Mouse (Mus musculus): Measurements from ENCODE around the gene Otogl. TPM values are rescaled to one million over a fixed set of nuclear protein-coding genes. Genes with fewer than 3 reads are reported as not detected.

Otogl gene
- polyA plus RNA-seq, 1 experiment from 2014 or later, result not detected

- no peak overlapping the region for H3K4me3 ChIP-seq (ENCODE audit: low read depth, low read length)
- H3K9ac ChIP-seq (ENCODE audit: low read length), result no peak overlapping the region
Measured at GRCm38 (mm10) chr10:107941188-107941900, 29.4 kb upstream of the Otogl start.

GRCm38 (mm10) chr10:107940302-107940701 is 28.4 kb upstream of the Otogl start:
- Histone ChIP-seq H3K9ac (ENCODE audit: low read length) (no peak overlapping the region), H3K27ac (ENCODE audit: low read depth, low read length) (no peak overlapping the region), H3K4me3 (ENCODE audit: low read depth, low read length) (no peak overlapping the region), H3K36me3 (ENCODE audit: control insufficient read depth, insufficient read depth, low read length) (no peaks in the 10 kb centered on the region), H3K4me2 (no peak overlapping the region), H3K9me3 (ENCODE audit: control insufficient read depth, low read length) (no peaks in the 10 kb centered on the region), H3K4me1 (ENCODE audit: control insufficient read depth, insufficient read depth, low read length) (no peaks in the 10 kb centered on the region), H3K27me3 (ENCODE audit: control insufficient read depth, insufficient read depth, low read length) (no peaks in the 10 kb centered on the region)
- WGBS, result 83% methylated on average over 6 of the region's 6 CpGs
- no peak for ATAC-seq (ENCODE audit: low FRiP score)
- DNase-seq (ENCODE audit: low spot score, missing footprints), result no peak

More at GRCm38 (mm10) chr10:107941188-107941900, 29.4 kb upstream of the Otogl start:
- Histone ChIP-seq H3K9me3 (ENCODE audit: control insufficient read depth, low read length) (no peaks in the 10 kb centered on the region), H3K36me3 (ENCODE audit: control insufficient read depth, insufficient read depth, low read length) (no peaks in the 10 kb centered on the region), H3K27me3 (ENCODE audit: control insufficient read depth, insufficient read depth, low read length) (no peaks in the 10 kb centered on the region), H3K4me1 (ENCODE audit: control insufficient read depth, insufficient read depth, low read length) (no peaks in the 10 kb centered on the region), H3K27ac (ENCODE audit: low read depth, low read length) (no peak overlapping the region), H3K4me2 (no peak overlapping the region)
- WGBS, result 94% methylated on average over 4 of the region's 4 CpGs
- DNase-seq (ENCODE audit: low spot score, missing footprints) (no peak), ATAC-seq (ENCODE audit: low FRiP score) (no peak)

GRCm38 (mm10) chr10:107939821-107940220 is 27.9 kb upstream of the Otogl start:
- Histone ChIP-seq H3K9ac (ENCODE audit: low read length) (no peak overlapping the region), H3K4me2 (no peak overlapping the region), H3K9me3 (ENCODE audit: control insufficient read depth, low read length) (no peaks in the 10 kb centered on the region), H3K27me3 (ENCODE audit: control insufficient read depth, insufficient read depth, low read length) (no peaks in the 10 kb centered on the region), H3K4me1 (ENCODE audit: control insufficient read depth, insufficient read depth, low read length) (no peaks in the 10 kb centered on the region), H3K4me3 (ENCODE audit: low read depth, low read length) (no peak overlapping the region), H3K36me3 (ENCODE audit: control insufficient read depth, insufficient read depth, low read length) (no peaks in the 10 kb centered on the region), H3K27ac (ENCODE audit: low read depth, low read length) (no peak overlapping the region)
- WGBS, result 84% methylated on average over 6 of the region's 6 CpGs
- DNase-seq (ENCODE audit: low spot score, missing footprints) (no peak), ATAC-seq (ENCODE audit: low FRiP score) (no peak)

DNA sequence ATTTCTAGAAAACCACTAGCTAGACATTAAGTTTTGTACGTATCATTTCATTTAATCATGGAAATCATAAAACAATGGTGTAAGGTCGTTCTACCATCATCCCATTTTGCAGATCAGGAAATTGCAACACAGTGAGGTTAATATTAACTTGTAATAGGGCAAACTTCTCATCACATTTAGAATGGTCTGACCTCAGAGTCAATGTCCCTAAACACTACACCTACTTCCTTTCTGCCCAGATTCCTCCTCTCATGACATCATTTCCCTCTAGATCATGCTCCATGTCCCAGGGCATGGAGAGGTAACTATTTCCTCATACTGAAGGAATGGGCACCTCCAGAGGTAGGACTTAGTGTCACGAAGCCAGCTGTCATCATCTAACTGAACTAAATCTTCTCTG is 22.1 kb upstream of the Otogl start:
- no peaks in the 10 kb centered on the region for H3K9me3 ChIP-seq (ENCODE audit: control insufficient read depth, low read length)
- no peak overlapping the region for H3K4me2 ChIP-seq
- no peak overlapping the region for H3K27ac ChIP-seq (ENCODE audit: low read depth, low read length)
- 75% methylated on average over 3 of the region's 3 CpGs for WGBS
- no peak for DNase-seq (ENCODE audit: low spot score, missing footprints)
- ATAC-seq (ENCODE audit: low FRiP score), result no peak
- H3K9ac ChIP-seq (ENCODE audit: low read length), result no peak overlapping the region
- no peaks in the 10 kb centered on the region for H3K4me1 ChIP-seq (ENCODE audit: control insufficient read depth, insufficient read depth, low read length)
- no peaks in the 10 kb centered on the region for H3K36me3 ChIP-seq (ENCODE audit: control insufficient read depth, insufficient read depth, low read length)
- no peaks in the 10 kb centered on the region for H3K27me3 ChIP-seq (ENCODE audit: control insufficient read depth, insufficient read depth, low read length)
- no peak overlapping the region for H3K4me3 ChIP-seq (ENCODE audit: low read depth, low read length)

- H3K4me2 ChIP-seq, result no peak overlapping the region
- WGBS, result 96% methylated on average over 1 of the region's 1 CpGs
- ATAC-seq (ENCODE audit: low FRiP score) (no peak), DNase-seq (ENCODE audit: low spot score, missing footprints) (no peak)
- H3K9ac ChIP-seq (ENCODE audit: low read length), result no peak overlapping the region
- H3K4me3 ChIP-seq (ENCODE audit: low read depth, low read length), result no peak overlapping the region
- no peaks in the 10 kb centered on the region for H3K36me3 ChIP-seq (ENCODE audit: control insufficient read depth, insufficient read depth, low read length)
- H3K27me3 ChIP-seq (ENCODE audit: control insufficient read depth, insufficient read depth, low read length), result no peaks in the 10 kb centered on the region
- no peak overlapping the region for H3K27ac ChIP-seq (ENCODE audit: low read depth, low read length)
- no peaks in the 10 kb centered on the region for H3K9me3 ChIP-seq (ENCODE audit: control insufficient read depth, low read length)
- no peaks in the 10 kb centered on the region for H3K4me1 ChIP-seq (ENCODE audit: control insufficient read depth, insufficient read depth, low read length)
Measured at GRCm38 (mm10) chr10:107933527-107933926, 21.6 kb upstream of the Otogl start.

DNA sequence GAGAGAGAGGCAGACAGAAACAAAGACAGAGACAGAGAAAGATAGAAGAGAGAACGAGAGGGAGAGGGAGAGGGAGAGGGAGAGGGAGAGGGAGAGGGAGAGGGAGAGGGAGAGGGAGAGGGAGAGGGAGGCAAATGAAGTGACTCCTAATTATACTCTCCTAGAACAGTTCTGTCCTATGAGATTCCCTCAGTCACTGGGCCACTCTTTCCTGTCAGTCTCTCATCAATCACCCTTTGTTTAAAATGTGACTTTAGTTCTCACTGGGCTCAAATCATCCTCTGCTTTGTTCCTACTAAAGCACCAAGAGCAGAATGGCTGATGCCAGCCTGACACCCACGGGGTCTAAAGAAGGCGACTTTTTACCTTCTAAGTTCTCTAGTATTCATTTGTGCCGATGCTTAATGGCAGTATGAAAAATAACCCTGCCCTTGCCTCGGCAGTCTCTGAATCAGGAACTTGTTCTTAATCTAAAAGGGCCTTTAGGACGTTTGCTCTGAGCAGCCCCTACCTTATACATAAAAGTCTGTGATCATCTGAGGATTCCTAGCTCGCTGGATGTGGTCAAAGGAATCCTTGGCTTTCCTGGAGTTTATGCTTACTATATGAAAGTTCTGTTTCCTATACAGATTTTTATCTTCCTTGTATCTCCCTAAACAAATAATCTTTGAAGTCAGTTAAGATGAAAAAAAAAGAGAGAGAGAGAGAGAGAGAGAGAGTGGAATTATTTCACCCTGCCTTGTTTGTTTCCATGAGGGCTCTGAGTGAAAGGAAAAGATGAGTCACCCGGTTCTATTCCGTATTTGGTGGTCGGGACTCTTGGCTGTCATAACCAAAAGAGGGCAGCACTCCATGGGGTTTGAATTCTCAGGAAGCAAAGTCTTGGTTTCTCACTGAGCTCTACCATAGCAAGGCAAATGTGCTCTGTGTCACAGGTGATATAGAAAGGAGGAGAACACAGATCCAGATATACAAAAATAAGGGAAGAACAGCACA is 20.2 kb upstream of the Otogl start:
- DNase-seq (ENCODE audit: low spot score, missing footprints), result no peak
- peak; percentile 30; the same call in 1 of the 2 replicates for ATAC-seq (ENCODE audit: low FRiP score)
- WGBS, result 51% methylated on average over 9 of the region's 10 CpGs

GRCm38 (mm10) chr10:107930471-107931021 is 18.6 kb upstream of the Otogl start:
- no peaks in the 10 kb centered on the region for H3K9me3 ChIP-seq (ENCODE audit: control insufficient read depth, low read length)
- 77% methylated on average over 7 of the region's 7 CpGs for WGBS
- H3K9ac ChIP-seq (ENCODE audit: low read length), result no peak overlapping the region
- DNase-seq (ENCODE audit: low spot score, missing footprints) (no peak), ATAC-seq (ENCODE audit: low FRiP score) (no peak)
- H3K27ac ChIP-seq (ENCODE audit: low read depth, low read length), result no peak overlapping the region
- no peak overlapping the region for H3K4me3 ChIP-seq (ENCODE audit: low read depth, low read length)
- H3K36me3 ChIP-seq (ENCODE audit: control insufficient read depth, insufficient read depth, low read length), result no peaks in the 10 kb centered on the region
- no peaks in the 10 kb centered on the region for H3K27me3 ChIP-seq (ENCODE audit: control insufficient read depth, insufficient read depth, low read length)
- H3K4me1 ChIP-seq (ENCODE audit: control insufficient read depth, insufficient read depth, low read length), result no peaks in the 10 kb centered on the region
- no peak overlapping the region for H3K4me2 ChIP-seq

More for the DNA sequence above, 20.2 kb upstream of the Otogl start:
- H3K4me2 ChIP-seq, result no peak overlapping the region
- H3K9me3 ChIP-seq (ENCODE audit: control insufficient read depth, low read length), result no peaks in the 10 kb centered on the region
- no peak overlapping the region for H3K9ac ChIP-seq (ENCODE audit: low read length)
- H3K27me3 ChIP-seq (ENCODE audit: control insufficient read depth, insufficient read depth, low read length), result no peaks in the 10 kb centered on the region
- no peaks in the 10 kb centered on the region for H3K36me3 ChIP-seq (ENCODE audit: control insufficient read depth, insufficient read depth, low read length)
- no peak overlapping the region for H3K27ac ChIP-seq (ENCODE audit: low read depth, low read length)
- no peak overlapping the region for H3K4me3 ChIP-seq (ENCODE audit: low read depth, low read length)
- H3K4me1 ChIP-seq (ENCODE audit: control insufficient read depth, insufficient read depth, low read length), result no peaks in the 10 kb centered on the region

GRCm38 (mm10) chr10:107925306-107925705 is 13.4 kb upstream of the Otogl start:
- peak; percentile 88 for DNase-seq (ENCODE audit: low spot score, missing footprints)
- Histone ChIP-seq H3K4me3 (ENCODE audit: low read depth, low read length) (no peak overlapping the region), H3K27me3 (ENCODE audit: control insufficient read depth, insufficient read depth, low read length) (no peaks in the 10 kb centered on the region), H3K27ac (ENCODE audit: low read depth, low read length) (no peak overlapping the region), H3K36me3 (ENCODE audit: control insufficient read depth, insufficient read depth, low read length) (no peaks in the 10 kb centered on the region), H3K9ac (ENCODE audit: low read length) (no peak overlapping the region), H3K9me3 (ENCODE audit: control insufficient read depth, low read length) (no peaks in the 10 kb centered on the region), H3K4me2 (no peak overlapping the region), H3K4me1 (ENCODE audit: control insufficient read depth, insufficient read depth, low read length) (no peaks in the 10 kb centered on the region)
- no peak for ATAC-seq (ENCODE audit: low FRiP score)

DNA sequence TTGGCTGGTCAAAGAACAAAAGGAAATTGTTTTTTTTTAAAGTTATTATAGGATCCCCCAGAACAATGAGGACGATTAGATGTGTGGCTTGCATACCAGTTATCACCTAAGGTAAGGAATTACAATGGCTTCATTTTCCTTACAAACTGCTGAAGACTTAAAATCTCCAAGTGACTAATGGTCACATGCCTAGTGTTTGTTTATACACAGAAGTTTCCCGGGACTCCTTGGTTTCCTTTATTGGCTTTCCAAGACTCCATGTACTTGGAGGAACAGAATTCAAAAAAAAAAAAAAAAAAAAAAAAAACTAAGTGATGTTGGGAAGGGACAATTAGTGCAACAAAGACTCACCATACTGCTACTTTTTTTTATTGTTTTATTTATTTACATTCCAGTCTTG is 11.9 kb upstream of the Otogl start:
- WGBS, result 72% methylated on average over 2 of the region's 2 CpGs
- Histone ChIP-seq H3K27me3 (ENCODE audit: control insufficient read depth, insufficient read depth, low read length) (no peaks in the 10 kb centered on the region), H3K4me2 (no peak overlapping the region), H3K27ac (ENCODE audit: low read depth, low read length) (no peak overlapping the region), H3K9me3 (ENCODE audit: control insufficient read depth, low read length) (no peaks in the 10 kb centered on the region), H3K4me1 (ENCODE audit: control insufficient read depth, insufficient read depth, low read length) (no peaks in the 10 kb centered on the region), H3K4me3 (ENCODE audit: low read depth, low read length) (no peak overlapping the region), H3K36me3 (ENCODE audit: control insufficient read depth, insufficient read depth, low read length) (no peaks in the 10 kb centered on the region), H3K9ac (ENCODE audit: low read length) (no peak overlapping the region)
- no peak for DNase-seq (ENCODE audit: low spot score, missing footprints)
- no peak for ATAC-seq (ENCODE audit: low FRiP score)

All from midbrain, embryonic 11.5 days (tissue).